Mouse (Mus musculus): ENCODE measurements around the gene Ntrk2.

GRCm38 (mm10) chr13:58912559-58912958 lies 106.2 kb downstream of the Ntrk2 start:
- TF ChIP-seq CTCF (IDR thresholded peaks at IDR 0.05; ENCODE audit: extremely low read depth, insufficient read length, insufficient replicate concordance, low read depth, low read length) (no peak), POLR2A (IDR thresholded peaks at IDR 0.05; ENCODE audit: low read depth, low read length) (no peak)
